Mouse (Mus musculus) layer of hippocampus, adult 18-20 months (tissue): Measurements from ENCODE around the gene Car14. TPM values are rescaled to one million over a fixed set of nuclear protein-coding genes. Genes with fewer than 3 reads are reported as not detected.
"Not testable (repeated sequence)": the region's sequence is repeated elsewhere in the genome, so short reads cannot be mapped to it uniquely, and the experiment has no call there.

ENCODE experiments used
- DNase-seq, 2 experiments: peaks; one replicate each; pipeline ENCODE4 v3.0.0; 2022; ENCODE audit warnings: low spot score in 2 of 2
- total RNA-seq, 2 experiments: library from RNA; stranded (reverse); gene quantifications; 2 replicates each; pipeline ENCODE4 v1.2.3; 2021

Gene Car14
- total RNA-seq, 2 experiments from 2014 or later: 9.9 to 10.8 TPM

- DNase-seq: no peak
These were observed 23.8 kb upstream of the Car14 start for GRCm38 (mm10) chr3:95928261-95928657.

- no peak for DNase-seq
These were observed 20.6 kb upstream of the Car14 start for GRCm38 (mm10) chr3:95925087-95925486.

- no peak for DNase-seq
These were observed 19.7 kb upstream of the Car14 start for GRCm38 (mm10) chr3:95924185-95924584.

GRCm38 (mm10) chr3:95923429-95923828, 18.9 kb upstream of the Car14 start:
- not testable (repeated sequence) for DNase-seq

GRCm38 (mm10) chr3:95920532-95920931, 16.0 kb upstream of the Car14 start:
- not testable (repeated sequence) for DNase-seq

GRCm38 (mm10) chr3:95916760-95917159, 12.3 kb upstream of the Car14 start:
- no peak for DNase-seq

- DNase-seq: no peak
These were observed 10.2 kb upstream of the Car14 start for GRCm38 (mm10) chr3:95914706-95915105.

- DNase-seq: no peak
These were observed 3.1 kb upstream of the Car14 start for GRCm38 (mm10) chr3:95907613-95908012.

- DNase-seq: no peak
These were observed 2.4 kb upstream of the Car14 start for GRCm38 (mm10) chr3:95906860-95907259.

GRCm38 (mm10) chr3:95905940-95906492, 1.5 kb upstream of the Car14 start:
- peak in 1 of 2 experiments; percentile 42 for DNase-seq

GRCm38 (mm10) chr3:95905146-95905939, 852 bp upstream of the Car14 start:
- peak; percentile 44 to 72 for DNase-seq

GRCm38 (mm10) chr3:95903753-95904502, 563 bp downstream of the Car14 start:
- no peak for DNase-seq

- no peak for DNase-seq
These were observed 1.8 kb downstream of the Car14 start for GRCm38 (mm10) chr3:95902643-95903042.

GRCm38 (mm10) chr3:95902373-95902625, 2.2 kb downstream of the Car14 start:
- no peak for DNase-seq

- no peak for DNase-seq
These were observed 2.7 kb downstream of the Car14 start for GRCm38 (mm10) chr3:95901616-95902372.

GRCm38 (mm10) chr3:95899800-95900524, 4.5 kb downstream of the Car14 start:
- no peak for DNase-seq

- DNase-seq: not testable (repeated sequence)
These were observed 9.0 kb downstream of the Car14 start for GRCm38 (mm10) chr3:95895501-95895900.

- DNase-seq: peak in 1 of 2 experiments; percentile 37
These were observed 10.0 kb downstream of the Car14 start for GRCm38 (mm10) chr3:95894317-95895160.

- DNase-seq: peak; percentile 97 to 98
These were observed 10.7 kb downstream of the Car14 start, which contains the start of gene Aph1a for GRCm38 (mm10) chr3:95893606-95894316. Gene Aph1a, plus strand, starts transcription at chr3:95893969.
